Mouse (Mus musculus) adrenal gland, postnatal 10 days (tissue): Measurements from ENCODE around the gene Slc30a7. TPM values are rescaled to one million over a fixed set of nuclear protein-coding genes. Genes with fewer than 3 reads are reported as not detected.

Source experiments
- microRNA-seq: library from miRNA; unstranded; fragments of <30 nt; microRNA quantifications from one replicate; pipeline ENCODE4 v1.2.0, GENCODE M21; 2021
- total RNA-seq, 2 experiments: library from RNA; stranded (reverse); gene quantifications; 2 replicates each; pipeline ENCODE4 v1.2.3; 2021

The Slc30a7 gene
- total RNA-seq, 2 experiments from 2014 or later = 34.2 to 37.4 TPM

Small RNA genes within 50 kb of the gene (microRNA-seq; reads per million reads assigned to microRNA genes)
- gene Mir669n = not detected

Other genes with a start within 250 kb of the Slc30a7 start
- 10 to 100 TPM; 18.9 to 19.3 TPM for gene Dph5, start 119.6 kb downstream of the Slc30a7 start, total RNA-seq
- 10 to 100 TPM; 18.1 TPM for gene Extl2, start 56 bp upstream of the Slc30a7 start, total RNA-seq
- 10 to 100 TPM; 26.4 to 33.8 TPM for gene Vcam1, start 122.3 kb upstream of the Slc30a7 start, total RNA-seq
- gene Gpr88, start 246.1 kb upstream of the Slc30a7 start, total RNA-seq = under 1 TPM; 0.55 to 0.75 TPM